Mouse (Mus musculus) ovary, adult 18-20 months (tissue): Measurements from ENCODE around the gene Rpl26.

Experiments used
- DNase-seq: peaks from one replicate; pipeline ENCODE4 v3.0.0; 2022; ENCODE audit warnings: low spot score, mixed read lengths

Rpl26 gene

GRCm38 (mm10) chr11:68890625-68891024 is 10.8 kb upstream of the Rpl26 start:
- DNase-seq: no peak

- DNase-seq: no peak
Measured at GRCm38 (mm10) chr11:68891823-68892222, 9.6 kb upstream of the Rpl26 start.

- DNase-seq: no peak
Measured at GRCm38 (mm10) chr11:68892233-68892832, 9.1 kb upstream of the Rpl26 start.

GRCm38 (mm10) chr11:68893911-68894464 is 7.4 kb upstream of the Rpl26 start:
- DNase-seq: no peak

DNA sequence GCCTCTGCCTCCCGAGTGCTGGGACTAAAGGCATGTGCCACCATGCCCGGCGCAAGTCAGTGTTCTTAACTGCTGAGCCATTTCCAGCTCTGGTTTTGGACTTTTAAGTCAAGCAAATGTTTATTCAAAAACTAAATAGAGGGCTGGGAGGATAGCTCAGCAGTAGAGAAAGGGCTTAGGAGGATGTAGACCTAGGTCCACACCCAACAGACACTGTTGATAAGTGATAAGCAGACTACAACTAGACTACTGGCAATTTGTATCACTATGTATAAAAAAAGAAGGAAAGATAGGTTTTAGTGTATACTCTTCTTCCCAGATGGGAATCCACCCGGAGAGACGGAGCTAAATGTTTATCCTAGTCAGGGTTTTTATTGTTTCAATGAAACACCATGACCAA is 5.1 kb upstream of the Rpl26 start:
- DNase-seq: no peak

DNA sequence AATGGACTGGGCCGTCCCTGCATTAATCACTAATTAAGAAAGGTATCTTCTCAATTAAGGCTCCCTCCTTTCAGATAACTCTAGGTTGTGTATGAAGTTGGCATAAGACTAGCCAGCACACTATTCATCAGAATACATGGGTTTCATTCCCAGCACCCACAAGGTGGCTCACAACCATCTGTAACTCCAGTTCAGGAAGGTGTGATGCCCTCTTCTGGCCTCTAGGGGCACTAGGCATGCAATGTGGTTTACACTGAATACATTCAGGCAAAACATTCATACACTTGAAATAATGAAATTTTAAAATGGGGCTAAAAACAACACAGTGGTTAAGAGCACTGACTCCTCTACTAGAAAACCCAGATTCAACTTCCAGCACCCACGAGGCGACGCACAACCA is 4.3 kb upstream of the Rpl26 start:
- no peak for DNase-seq

- no peak for DNase-seq
Measured at GRCm38 (mm10) chr11:68897838-68898237, 3.5 kb upstream of the Rpl26 start.

DNA sequence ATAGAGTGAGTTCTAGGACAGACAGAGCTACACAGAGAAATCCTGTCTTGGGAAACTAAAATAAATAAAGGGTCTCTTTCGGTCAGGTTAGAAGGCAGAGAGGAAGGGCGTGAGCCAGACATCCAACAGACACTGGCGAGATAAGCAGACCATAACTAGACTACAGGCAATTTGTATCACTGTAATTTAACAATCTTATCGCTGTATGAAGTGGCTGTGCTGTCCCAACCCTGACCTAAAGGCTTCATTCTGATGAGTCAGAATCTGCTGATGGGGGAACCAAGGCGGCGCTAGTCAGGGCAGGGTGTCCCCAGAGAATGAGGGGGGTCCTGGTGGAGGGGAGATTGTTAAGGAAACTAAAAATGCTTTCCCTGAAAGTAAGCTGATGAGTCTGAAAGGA is 2.6 kb upstream of the Rpl26 start:
- no peak for DNase-seq

- no peak for DNase-seq
Measured at GRCm38 (mm10) chr11:68899815-68900214, 1.6 kb upstream of the Rpl26 start.

- no peak for DNase-seq
Measured at GRCm38 (mm10) chr11:68900519-68901350, 648 bp upstream of the Rpl26 start.

- DNase-seq: no peak
Measured at GRCm38 (mm10) chr11:68902047-68902364, 623 bp downstream of the Rpl26 start.

DNA sequence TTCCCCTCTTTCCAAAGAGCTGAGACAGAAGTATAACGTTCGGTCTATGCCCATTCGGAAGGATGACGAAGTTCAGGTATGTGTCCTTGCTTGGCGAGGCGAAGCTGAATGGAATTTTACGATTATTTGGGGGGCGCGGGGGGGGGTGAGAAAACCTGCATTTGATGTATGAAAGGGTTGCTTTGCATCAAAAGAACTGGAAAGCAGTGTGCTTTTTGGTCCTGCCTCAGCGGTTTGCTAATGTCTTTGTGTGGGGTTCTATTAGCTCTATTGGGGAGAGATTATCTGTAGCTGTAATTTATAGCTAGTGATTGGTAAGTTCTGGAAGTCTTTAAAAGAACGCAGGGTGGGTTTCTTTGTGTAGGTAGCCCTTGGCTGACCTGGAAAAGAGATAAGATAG is 984 bp downstream of the Rpl26 start:
- no peak for DNase-seq

GRCm38 (mm10) chr11:68902823-68903222 is 1.4 kb downstream of the Rpl26 start:
- DNase-seq: no peak

- no peak for DNase-seq
Measured at GRCm38 (mm10) chr11:68903775-68904174, 2.4 kb downstream of the Rpl26 start.

DNA sequence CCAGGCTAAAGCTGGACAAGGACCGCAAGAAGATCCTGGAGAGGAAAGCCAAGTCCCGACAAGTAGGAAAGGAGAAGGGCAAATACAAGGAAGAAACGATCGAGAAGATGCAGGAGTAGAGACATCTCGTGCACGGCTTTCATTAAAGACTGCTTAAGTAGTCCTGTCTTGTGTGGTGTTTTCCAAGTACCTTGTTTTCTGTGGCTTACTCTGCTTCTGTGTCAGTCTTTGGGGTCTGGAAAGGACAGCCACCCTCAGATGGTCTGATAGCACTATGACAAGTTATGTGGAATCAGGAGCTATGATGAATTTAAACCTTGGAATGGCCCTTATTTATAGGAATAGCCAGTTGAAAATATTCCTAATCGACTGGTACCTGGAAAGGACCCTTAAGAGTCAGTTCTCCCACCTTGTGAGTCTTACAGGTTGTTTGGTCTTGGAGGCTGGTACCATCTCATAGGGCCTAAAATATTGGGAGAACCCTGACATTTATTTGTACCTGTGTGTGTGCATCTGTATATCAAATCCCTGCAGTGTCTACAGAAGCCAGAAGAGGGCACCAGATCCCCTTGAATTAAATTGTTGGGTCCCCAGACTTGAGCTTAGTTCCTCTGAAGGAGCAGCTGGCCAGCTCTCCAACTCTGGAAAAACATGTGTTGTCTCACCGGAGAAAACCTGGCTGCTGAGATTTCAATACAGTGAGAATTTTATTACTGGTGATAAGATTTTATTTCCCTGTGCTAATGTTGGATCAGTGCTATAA is 3.2 kb downstream of the Rpl26 start:
- peak; percentile 26 for DNase-seq

DNA sequence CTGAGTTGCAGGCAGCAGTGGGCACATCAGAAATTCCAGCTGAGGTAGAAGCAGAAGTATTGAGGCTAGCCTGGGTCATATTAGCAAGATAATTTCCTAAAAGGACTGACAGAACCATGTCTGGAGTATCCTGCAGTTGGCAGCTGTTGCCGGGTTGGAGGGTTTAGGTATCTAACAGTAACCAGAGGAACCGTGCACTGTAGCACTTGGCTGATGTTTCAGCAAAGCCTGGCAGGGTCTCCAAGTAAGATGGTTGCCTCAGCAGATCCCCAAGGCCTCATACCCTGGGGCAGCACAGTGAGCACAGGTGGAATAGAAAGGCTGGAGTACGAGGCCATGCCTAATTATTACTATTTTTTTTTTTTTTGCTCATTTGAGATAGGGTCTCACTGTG is 3.8 kb downstream of the Rpl26 start:
- DNase-seq: no peak

DNA sequence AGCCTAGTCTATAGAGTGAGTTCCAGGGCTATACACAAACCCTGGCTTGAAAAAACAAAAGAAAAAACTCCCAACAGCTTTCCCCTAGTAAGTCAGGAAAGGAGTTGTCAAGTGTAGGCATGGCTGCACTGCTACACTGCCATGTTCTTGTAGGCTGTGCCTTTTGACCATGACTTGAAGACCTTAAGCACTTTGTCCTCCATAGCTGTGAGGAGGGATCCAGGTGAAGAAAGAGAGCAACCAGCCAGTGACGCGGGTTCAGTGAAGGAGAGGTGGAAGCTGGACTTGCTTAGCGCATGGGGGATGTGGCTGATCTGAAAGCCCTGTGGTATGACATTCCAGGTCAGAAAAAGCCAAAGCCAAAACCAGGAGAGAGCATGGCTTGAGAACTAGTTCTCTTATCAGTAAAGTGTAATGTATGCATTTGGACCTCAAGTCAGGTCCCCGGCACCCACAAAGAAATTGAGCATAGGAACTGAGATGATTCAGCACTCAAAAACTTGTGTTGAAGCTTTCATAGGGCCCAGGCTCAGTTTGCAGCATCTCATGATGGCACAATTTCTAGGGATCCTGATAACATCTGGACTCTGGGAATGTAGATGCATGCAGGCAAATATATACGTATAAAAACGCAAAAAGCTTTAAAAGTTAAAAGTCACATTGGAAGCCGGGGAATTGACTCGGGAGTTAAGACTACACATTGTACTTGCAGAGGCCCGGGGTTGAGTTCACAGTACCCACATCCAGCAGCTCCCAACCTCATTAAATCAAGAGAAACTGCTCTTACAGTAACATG is 4.5 kb downstream of the Rpl26 start:
- no peak for DNase-seq

DNA sequence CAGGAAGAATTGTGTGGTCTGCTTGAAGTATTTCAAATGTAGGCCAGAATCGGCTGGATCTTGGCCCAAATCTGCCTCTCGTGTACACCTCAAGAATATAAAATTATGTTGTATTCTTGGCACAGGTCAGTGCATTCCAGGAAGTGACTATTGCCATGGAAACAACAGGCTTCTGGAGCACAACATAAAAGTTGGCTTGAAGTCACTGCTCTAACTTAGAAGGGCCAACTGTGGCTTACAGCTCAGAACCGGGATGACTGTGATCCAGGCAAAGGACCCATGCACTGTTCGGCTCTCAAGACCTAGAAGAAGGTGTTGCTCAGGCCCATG is 5.0 kb downstream of the Rpl26 start:
- no peak for DNase-seq

DNA sequence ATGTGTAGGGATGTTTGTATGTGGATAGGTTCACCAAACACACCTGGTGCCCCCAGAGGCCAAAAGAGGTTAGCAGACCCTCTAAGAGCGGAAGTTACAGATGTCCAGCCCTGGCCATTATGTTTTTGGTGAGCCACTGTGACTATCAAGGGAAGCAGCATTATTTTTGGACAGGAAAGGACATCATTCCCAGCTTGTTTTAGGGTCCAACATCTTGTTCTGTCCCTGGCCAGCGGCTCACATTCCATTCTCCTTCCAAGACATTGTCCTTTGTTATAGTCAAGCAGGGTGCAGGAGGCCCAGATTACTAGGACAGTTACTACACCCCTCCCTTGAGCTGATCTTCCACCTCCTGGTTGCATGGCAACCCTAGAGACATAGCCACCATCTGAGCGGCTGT is 5.9 kb downstream of the Rpl26 start:
- no peak for DNase-seq

- DNase-seq: no peak
Measured at GRCm38 (mm10) chr11:68908846-68909503, 7.6 kb downstream of the Rpl26 start.

DNA sequence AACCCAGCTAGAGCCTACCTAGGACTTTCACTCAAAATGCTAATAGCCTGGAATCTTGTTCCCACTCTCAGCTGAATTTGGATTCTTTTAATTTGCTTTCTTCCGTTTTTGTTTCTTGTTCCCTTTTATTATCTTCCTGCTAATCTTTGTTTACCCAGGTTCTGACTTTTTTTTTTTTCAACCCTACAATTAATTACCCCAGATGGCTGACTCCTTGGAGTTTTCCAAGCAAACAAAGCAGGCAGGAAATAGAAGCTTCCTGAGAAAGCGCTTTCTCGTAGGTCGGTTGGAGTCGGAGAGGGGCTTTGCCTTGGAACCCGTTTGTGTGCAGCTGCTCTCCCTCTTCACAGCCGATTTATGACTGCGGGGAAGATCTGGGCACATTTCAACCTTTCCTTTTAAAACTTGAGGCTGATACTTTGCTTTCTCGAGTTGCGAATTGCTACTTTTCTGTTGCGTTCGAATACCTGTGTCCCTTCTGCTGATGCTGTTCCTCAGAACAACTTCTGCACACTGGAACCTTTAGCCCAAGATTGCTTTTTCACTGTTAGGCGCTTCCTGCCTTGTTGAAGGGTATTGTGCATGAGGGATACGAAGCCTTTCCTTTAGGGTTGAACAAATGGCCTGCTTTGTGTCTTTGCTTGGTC is 10.3 kb downstream of the Rpl26 start:
- DNase-seq: no peak
